Mouse (Mus musculus): ENCODE data around the gene Anapc11. TPM values are rescaled to one million over a fixed set of nuclear protein-coding genes. Genes with fewer than 3 reads are reported as not detected.
"Not testable (repeated sequence)": the region's sequence is repeated elsewhere in the genome, so short reads cannot be mapped to it uniquely, and the experiment has no call there.

Gene Anapc11
- polyA plus RNA-seq, 2 experiments, result 190 to 248 TPM

- 91% methylated on average over 28 of the region's 28 CpGs for WGBS
- peak within 1 kb of the TSS; percentile 90; the same call in 1 of the 2 replicates for H3K27ac ChIP-seq (replicated peaks; ENCODE audit: low read depth, low read length)
- H3K9me3 ChIP-seq (ENCODE audit: control insufficient read depth, low read length), result no peaks in the 10 kb centered on the region
- peak within 1 kb of the TSS; percentile 98 for H3K4me3 ChIP-seq (replicated peaks; ENCODE audit: low read length)
- peaks cover 12% of the 10 kb centered on the region for H3K4me1 ChIP-seq (ENCODE audit: control insufficient read depth, insufficient read depth, low read length)
- no peaks in the 10 kb centered on the region for H3K36me3 ChIP-seq (ENCODE audit: control insufficient read depth, insufficient read depth, low read length)
- H3K27me3 ChIP-seq (ENCODE audit: control insufficient read depth, insufficient read depth, low read length), result no peaks in the 10 kb centered on the region
- peak within 1 kb of the TSS; percentile 67 for H3K4me2 ChIP-seq (replicated peaks; ENCODE audit: low read depth, low read length, severe bottlenecking)
- DNase-seq (ENCODE audit: low spot score) (no peak), ATAC-seq (ENCODE audit: low FRiP score, low read depth) (no peak)
- peak within 1 kb of the TSS; percentile 98 for H3K9ac ChIP-seq (ENCODE audit: low read depth, low read length, severe bottlenecking)
- TF ChIP-seq POLR2A (IDR thresholded peaks at IDR 0.05; ENCODE audit: borderline replicate concordance, extremely low read depth, insufficient read depth, insufficient read length), result no peak
These were observed 47.3 kb upstream of the Anapc11 start, which contains the start of gene Ppp1r27 for GRCm38 (mm10) chr11:120550810-120551440. TSS of gene Ppp1r27 (minus strand) at chr11:120551132.

DNA sequence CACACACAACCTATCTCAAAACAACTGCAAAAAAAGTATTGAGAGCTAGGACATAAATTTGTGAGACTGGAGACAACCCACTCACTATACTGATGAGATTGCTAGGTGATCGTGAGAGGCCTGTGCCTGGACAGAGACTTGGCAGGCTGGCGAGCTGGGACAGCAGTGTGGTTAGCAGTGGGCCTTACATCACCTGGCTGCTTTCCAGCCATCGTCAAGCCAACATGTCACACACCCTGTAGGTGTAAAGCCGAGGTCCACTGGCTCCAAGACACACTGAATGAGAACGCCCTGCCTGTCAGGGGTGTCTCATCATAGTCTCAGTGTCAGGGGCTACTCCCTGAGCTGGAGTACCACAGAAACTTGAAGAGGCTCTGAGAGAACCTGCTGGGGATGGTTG is 45.5 kb upstream of the Anapc11 start:
- Histone ChIP-seq H3K9ac (ENCODE audit: low read depth, low read length, severe bottlenecking) (no peak overlapping the region), H3K27ac (replicated peaks; ENCODE audit: low read depth, low read length) (no peak overlapping the region), H3K36me3 (ENCODE audit: control insufficient read depth, insufficient read depth, low read length) (no peaks in the 10 kb centered on the region), H3K4me3 (replicated peaks; ENCODE audit: low read length) (no peak overlapping the region), H3K27me3 (ENCODE audit: control insufficient read depth, insufficient read depth, low read length) (no peaks in the 10 kb centered on the region), H3K4me2 (replicated peaks; ENCODE audit: low read depth, low read length, severe bottlenecking) (no peak overlapping the region), H3K4me1 (ENCODE audit: control insufficient read depth, insufficient read depth, low read length) (peaks cover 12% of the 10 kb centered on the region), H3K9me3 (ENCODE audit: control insufficient read depth, low read length) (no peaks in the 10 kb centered on the region)
- WGBS, result 76% methylated on average over 5 of the region's 5 CpGs
- DNase-seq (ENCODE audit: low spot score) (no peak), ATAC-seq (ENCODE audit: low FRiP score, low read depth) (no peak)
- TF ChIP-seq POLR2A (IDR thresholded peaks at IDR 0.05; ENCODE audit: borderline replicate concordance, extremely low read depth, insufficient read depth, insufficient read length), result no peak

- DNase-seq (ENCODE audit: low spot score) (no peak), ATAC-seq (ENCODE audit: low FRiP score, low read depth) (no peak)
- H3K9me3 ChIP-seq (ENCODE audit: control insufficient read depth, low read length), result no peaks in the 10 kb centered on the region
- 63% methylated on average over 7 of the region's 7 CpGs for WGBS
- no peaks in the 10 kb centered on the region for H3K27me3 ChIP-seq (ENCODE audit: control insufficient read depth, insufficient read depth, low read length)
- H3K36me3 ChIP-seq (ENCODE audit: control insufficient read depth, insufficient read depth, low read length), result peaks cover 11% of the 10 kb centered on the region
- H3K9ac ChIP-seq (ENCODE audit: low read depth, low read length, severe bottlenecking), result no peak overlapping the region
- no peak overlapping the region for H3K27ac ChIP-seq (replicated peaks; ENCODE audit: low read depth, low read length)
- H3K4me2 ChIP-seq (replicated peaks; ENCODE audit: low read depth, low read length, severe bottlenecking), result no peak overlapping the region
- H3K4me1 ChIP-seq (ENCODE audit: control insufficient read depth, insufficient read depth, low read length), result peaks cover 4% of the 10 kb centered on the region
- no peak overlapping the region for H3K4me3 ChIP-seq (replicated peaks; ENCODE audit: low read length)
- no peak for TF ChIP-seq POLR2A (IDR thresholded peaks at IDR 0.05; ENCODE audit: borderline replicate concordance, extremely low read depth, insufficient read depth, insufficient read length)
These were observed 43.4 kb upstream of the Anapc11 start for GRCm38 (mm10) chr11:120554834-120555233.

- WGBS, result 81% methylated on average over 2 of the region's 2 CpGs
- TF ChIP-seq POLR2A (IDR thresholded peaks at IDR 0.05; ENCODE audit: borderline replicate concordance, extremely low read depth, insufficient read depth, insufficient read length), result no peak
These were observed 43.0 kb upstream of the Anapc11 start for GRCm38 (mm10) chr11:120555260-120555659.

GRCm38 (mm10) chr11:120558843-120559242 is 39.4 kb upstream of the Anapc11 start:
- 89% methylated on average over 6 of the region's 6 CpGs for WGBS
- not testable (repeated sequence) for H3K27ac ChIP-seq (replicated peaks; ENCODE audit: low read depth, low read length); H3K27me3 ChIP-seq (ENCODE audit: control insufficient read depth, insufficient read depth, low read length); ATAC-seq (ENCODE audit: low FRiP score, low read depth); H3K9ac ChIP-seq (ENCODE audit: low read depth, low read length, severe bottlenecking); H3K4me2 ChIP-seq (replicated peaks; ENCODE audit: low read depth, low read length, severe bottlenecking); H3K4me1 ChIP-seq (ENCODE audit: control insufficient read depth, insufficient read depth, low read length); DNase-seq (ENCODE audit: low spot score); H3K4me3 ChIP-seq (replicated peaks; ENCODE audit: low read length); H3K9me3 ChIP-seq (ENCODE audit: control insufficient read depth, low read length)
- peaks cover 51% of the 10 kb centered on the region for H3K36me3 ChIP-seq (ENCODE audit: control insufficient read depth, insufficient read depth, low read length)

More at GRCm38 (mm10) chr11:120555260-120555659, 43.0 kb upstream of the Anapc11 start:
- Histone ChIP-seq H3K27ac (replicated peaks; ENCODE audit: low read depth, low read length) (no peak overlapping the region), H3K9ac (ENCODE audit: low read depth, low read length, severe bottlenecking) (no peak overlapping the region), H3K4me1 (ENCODE audit: control insufficient read depth, insufficient read depth, low read length) (peaks cover under 1% of the 10 kb centered on the region), H3K27me3 (ENCODE audit: control insufficient read depth, insufficient read depth, low read length) (no peaks in the 10 kb centered on the region), H3K36me3 (ENCODE audit: control insufficient read depth, insufficient read depth, low read length) (peaks cover 15% of the 10 kb centered on the region), H3K4me3 (replicated peaks; ENCODE audit: low read length) (no peak overlapping the region), H3K9me3 (ENCODE audit: control insufficient read depth, low read length) (no peaks in the 10 kb centered on the region), H3K4me2 (replicated peaks; ENCODE audit: low read depth, low read length, severe bottlenecking) (no peak overlapping the region)
- no peak for DNase-seq (ENCODE audit: low spot score)
- ATAC-seq (ENCODE audit: low FRiP score, low read depth), result no peak
